Mouse (Mus musculus): ENCODE measurements at regions not wholly inside any gene's neighbourhood (a gene's known extent, or its start where the extent isn't known, plus 50 kb on each side); places are given as distances from the start of the nearest gene placed in this dataset.
"Not testable (repeated sequence)": the region's sequence is repeated elsewhere in the genome, so short reads cannot be mapped to it uniquely, and the experiment has no call there.

GRCm38 (mm10) chr3:81742124-81742523 lies 190.3 kb upstream of the Ctso start:
- DNase-seq (ENCODE audit: low spot score), result no peak

GRCm38 (mm10) chr3:81750164-81750563 lies 182.2 kb upstream of the Ctso start:
- DNase-seq (ENCODE audit: low spot score), result no peak

GRCm38 (mm10) chr3:81752955-81753354 lies 179.4 kb upstream of the Ctso start:
- no peak for DNase-seq (ENCODE audit: low spot score)

GRCm38 (mm10) chr3:81760383-81760782 lies 172.0 kb upstream of the Ctso start:
- no peak for DNase-seq (ENCODE audit: low spot score)

GRCm38 (mm10) chr3:81760914-81761313 lies 171.5 kb upstream of the Ctso start:
- DNase-seq (ENCODE audit: low spot score), result peak; percentile 30

- no peak for DNase-seq (ENCODE audit: low spot score)
Measured at GRCm38 (mm10) chr3:81771812-81772211, 160.6 kb upstream of the Ctso start.

GRCm38 (mm10) chr3:81773012-81773411 lies 159.4 kb upstream of the Ctso start:
- DNase-seq (ENCODE audit: low spot score), result no peak

GRCm38 (mm10) chr3:81782081-81782480 lies 150.3 kb upstream of the Ctso start:
- no peak for DNase-seq (ENCODE audit: low spot score)

- DNase-seq (ENCODE audit: low spot score), result peak; percentile 72
Measured at GRCm38 (mm10) chr3:81782921-81783541, 149.4 kb upstream of the Ctso start.

- DNase-seq (ENCODE audit: low spot score), result no peak
Measured at GRCm38 (mm10) chr3:81788915-81789314, 143.5 kb upstream of the Ctso start.

- DNase-seq (ENCODE audit: low spot score), result peak; percentile 18
Measured at GRCm38 (mm10) chr3:81789664-81790063, 142.7 kb upstream of the Ctso start.

- DNase-seq (ENCODE audit: low spot score), result no peak
Measured at GRCm38 (mm10) chr3:81802096-81802495, 130.3 kb upstream of the Ctso start.

- DNase-seq (ENCODE audit: low spot score), result no peak
Measured at GRCm38 (mm10) chr3:81805745-81806144, 126.7 kb upstream of the Ctso start.

GRCm38 (mm10) chr3:81809604-81810003 lies 122.8 kb upstream of the Ctso start:
- no peak for DNase-seq (ENCODE audit: low spot score)

- no peak for DNase-seq (ENCODE audit: low spot score)
Measured at GRCm38 (mm10) chr3:81820304-81820703, 112.1 kb upstream of the Ctso start.

GRCm38 (mm10) chr3:81829525-81829924 lies 102.9 kb upstream of the Ctso start:
- no peak for DNase-seq (ENCODE audit: low spot score)

- no peak for DNase-seq (ENCODE audit: low spot score)
Measured at GRCm38 (mm10) chr3:81829966-81830599, 102.3 kb upstream of the Ctso start.

GRCm38 (mm10) chr3:81835380-81836157 lies 96.8 kb upstream of the Ctso start:
- DNase-seq (ENCODE audit: low spot score), result no peak

GRCm38 (mm10) chr3:81836478-81836877 lies 95.9 kb upstream of the Ctso start:
- no peak for DNase-seq (ENCODE audit: low spot score)

- not testable (repeated sequence) for DNase-seq (ENCODE audit: low spot score)
Measured at GRCm38 (mm10) chr3:81838121-81838520, 94.3 kb upstream of the Ctso start.

GRCm38 (mm10) chr3:81864487-81864886 lies 67.9 kb upstream of the Ctso start:
- no peak for DNase-seq (ENCODE audit: low spot score)

Measured in adipocyte (in vitro differentiated cells).